Mouse (Mus musculus) testis, postnatal 14 days (tissue): ENCODE data around the gene Klhl24.
A peak's percentile ranks its signal among the peaks of the same experiment; 100 is the strongest.
"Not testable (repeated sequence)": the region's sequence is repeated elsewhere in the genome, so short reads cannot be mapped to it uniquely, and the experiment has no call there.

Source experiments
- DNase-seq: peaks from one replicate; pipeline ENCODE4 v3.0.0; 2021; ENCODE audit warnings: low spot score

Gene Klhl24

DNA sequence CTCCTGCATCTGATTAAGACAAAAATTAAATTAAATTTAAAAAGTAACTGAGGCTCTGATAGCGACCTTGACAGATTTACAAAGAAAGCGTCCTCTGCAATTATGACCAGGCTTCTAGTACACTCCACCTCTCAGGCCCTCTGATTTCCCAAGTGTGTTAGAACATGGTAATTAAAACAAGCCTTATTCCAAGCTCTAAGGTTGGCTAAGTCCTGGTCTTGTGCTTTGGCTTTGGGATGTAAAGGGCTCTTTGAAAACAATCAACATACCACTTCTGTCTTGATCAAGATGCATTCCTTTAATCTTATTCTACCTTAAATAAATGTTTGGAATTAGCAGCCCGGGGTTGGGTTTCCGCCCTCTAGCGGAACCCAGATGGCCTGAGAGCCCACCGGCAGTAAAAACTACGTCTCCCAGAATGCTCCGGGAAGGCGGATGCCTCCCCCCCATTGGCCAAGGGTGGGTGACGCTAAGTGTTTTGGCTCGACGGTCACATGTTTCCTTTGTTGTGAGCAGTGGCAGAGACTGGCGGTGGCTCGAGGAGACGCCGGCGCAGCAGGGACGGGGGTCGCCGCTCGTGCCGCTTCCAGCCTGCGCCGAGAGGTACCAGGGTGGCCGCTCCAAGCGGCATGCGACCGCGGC lies at the start of gene Klhl24:
Gene Klhl24, plus strand, starts transcription at position 474 of the 642 bp plus-strand sequence.
- peak; percentile 93 for DNase-seq

DNA sequence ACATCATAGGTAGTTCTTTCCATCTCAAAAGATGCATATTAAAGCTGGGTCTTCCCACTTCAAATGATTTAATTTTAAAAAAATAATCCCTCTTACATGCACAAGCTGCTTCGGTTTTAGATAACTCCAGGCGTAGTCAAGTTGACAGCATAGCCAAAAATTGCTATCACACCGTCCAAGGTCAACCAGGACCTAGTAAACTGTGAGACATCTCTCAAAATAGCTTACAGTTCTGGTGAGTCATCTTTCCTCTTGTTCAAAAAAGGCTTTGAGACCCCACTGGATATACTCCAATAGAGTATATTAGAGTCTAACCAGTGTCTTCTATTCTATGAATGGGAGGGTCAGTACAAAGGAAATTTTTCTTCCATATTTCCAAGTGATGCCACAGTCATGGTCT lies 44.7 kb upstream of the Klhl24 start:
- no peak for DNase-seq

DNA sequence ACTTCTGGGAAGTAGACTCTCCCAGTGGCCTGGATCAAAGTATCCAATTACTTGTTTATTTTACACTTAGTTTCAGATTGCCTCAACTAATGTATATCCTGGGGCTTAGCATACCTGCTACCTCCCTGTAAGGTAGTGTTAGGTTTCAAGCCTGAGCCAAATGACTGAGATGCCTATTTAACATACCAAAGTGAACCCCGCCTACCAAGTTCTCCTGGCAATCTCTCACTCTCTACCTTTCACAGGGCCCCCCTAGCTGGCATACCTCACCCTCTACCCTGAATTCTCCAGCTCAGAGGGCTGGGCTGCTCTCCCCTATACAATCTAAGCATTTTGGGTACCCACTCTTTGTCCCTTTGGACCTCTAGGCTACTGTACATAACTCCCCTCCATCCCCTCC lies 24.6 kb upstream of the Klhl24 start:
- DNase-seq = no peak

DNA sequence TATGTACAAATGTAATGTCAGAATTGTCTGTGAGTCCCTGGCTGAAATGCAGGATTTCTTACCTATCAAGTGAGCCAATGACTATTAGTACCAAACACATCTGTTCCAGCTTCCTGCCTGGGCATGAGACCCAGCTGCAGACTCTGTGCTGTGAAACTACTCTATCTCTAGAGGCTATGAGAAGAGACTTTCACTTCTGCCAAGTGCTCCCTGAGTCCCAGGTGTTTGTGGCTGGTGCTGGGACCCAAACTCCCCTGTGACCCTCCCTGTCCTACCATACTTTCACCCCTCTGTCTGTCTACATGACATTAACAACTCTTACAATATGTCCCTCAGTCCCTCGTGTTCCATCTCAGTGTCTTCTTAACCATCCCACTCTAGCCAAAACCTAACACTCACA lies 20.7 kb upstream of the Klhl24 start:
- no peak for DNase-seq

DNA sequence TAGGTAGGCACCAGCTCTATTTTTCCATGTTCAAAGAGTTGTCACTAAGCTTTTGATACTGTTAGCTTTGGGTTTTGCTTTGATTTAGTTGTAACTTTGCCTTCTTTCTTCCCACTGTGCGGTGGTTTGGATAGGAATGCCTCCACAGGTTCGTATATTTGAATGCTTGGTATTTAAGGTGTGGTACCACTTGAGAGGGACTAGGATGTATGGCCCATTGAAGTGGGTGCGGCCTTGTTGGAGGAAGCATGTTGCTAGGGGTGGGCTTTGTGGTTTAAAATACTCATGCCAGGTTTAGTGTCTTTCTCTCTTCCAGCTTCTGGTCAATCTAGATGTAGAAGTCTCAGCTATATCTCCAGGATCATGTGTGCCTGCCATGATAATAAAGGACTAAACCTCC lies 17.1 kb upstream of the Klhl24 start:
- DNase-seq = no peak

DNA sequence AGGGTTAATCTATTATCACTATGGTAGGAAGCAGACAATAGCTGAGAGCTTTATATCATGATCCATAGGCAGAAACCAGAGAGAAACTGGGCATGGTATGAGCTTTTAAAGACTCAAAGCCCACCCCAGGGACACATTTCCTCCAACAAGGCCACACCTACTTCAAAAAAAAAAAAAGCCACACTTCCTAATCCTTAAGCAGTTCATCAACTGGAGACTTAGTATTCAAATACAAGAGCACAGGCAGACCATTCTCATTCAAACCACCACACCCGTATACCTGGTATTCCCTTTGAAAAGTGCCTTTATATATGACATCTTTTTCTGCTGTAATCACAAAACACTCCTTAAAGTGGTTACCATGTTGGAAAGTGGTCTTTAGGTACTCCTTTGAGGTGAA lies 12.7 kb upstream of the Klhl24 start:
- DNase-seq = no peak

DNA sequence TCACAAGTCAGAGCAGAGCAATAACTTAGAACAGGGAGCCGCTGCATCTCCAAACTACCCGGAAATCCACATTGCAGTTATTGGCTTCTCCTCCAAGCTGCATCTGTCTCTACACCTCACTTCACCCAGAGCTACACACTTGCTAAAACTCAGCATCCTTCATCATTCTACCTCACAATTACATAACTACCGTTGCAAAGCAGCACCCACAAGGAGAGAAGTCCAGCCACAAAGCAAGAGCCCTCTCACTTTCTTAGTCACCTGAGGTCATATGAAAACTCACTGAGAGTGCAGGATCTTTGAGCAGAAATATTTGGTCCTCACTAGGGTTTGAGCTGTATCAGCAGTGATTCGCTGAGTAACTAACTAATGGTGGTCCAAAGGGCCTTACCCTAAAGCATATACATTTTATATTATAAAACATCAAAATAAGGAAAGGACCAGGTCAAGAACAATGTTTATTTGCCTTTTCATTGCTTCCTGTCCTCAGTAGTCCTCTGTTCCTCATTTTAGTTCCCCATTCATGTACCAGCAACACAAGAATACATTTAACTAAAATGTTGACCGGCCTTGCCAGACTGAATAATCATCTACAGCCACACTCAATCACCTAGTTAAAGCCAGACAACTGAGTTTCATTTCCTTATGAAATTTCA lies 12.0 kb upstream of the Klhl24 start:
- no peak for DNase-seq

DNA sequence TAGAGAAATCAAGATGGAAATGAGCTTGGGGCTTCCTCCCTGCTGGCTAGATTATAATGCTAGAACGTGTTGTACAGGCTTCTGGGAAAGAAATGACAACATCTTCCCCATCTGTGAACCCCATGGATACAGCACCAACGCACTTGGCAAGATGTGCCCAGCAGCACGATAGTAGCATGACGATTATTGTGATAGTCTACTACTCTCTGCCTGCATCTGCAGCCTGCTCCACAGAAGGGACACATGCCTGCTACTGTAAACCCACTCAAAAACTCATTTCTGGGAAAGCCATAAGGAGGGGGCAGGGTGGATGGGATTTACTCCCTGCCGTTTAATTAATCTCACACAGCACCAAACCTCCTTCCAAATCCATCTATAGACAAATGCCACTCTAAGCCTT lies 10.4 kb upstream of the Klhl24 start:
- DNase-seq = no peak

DNA sequence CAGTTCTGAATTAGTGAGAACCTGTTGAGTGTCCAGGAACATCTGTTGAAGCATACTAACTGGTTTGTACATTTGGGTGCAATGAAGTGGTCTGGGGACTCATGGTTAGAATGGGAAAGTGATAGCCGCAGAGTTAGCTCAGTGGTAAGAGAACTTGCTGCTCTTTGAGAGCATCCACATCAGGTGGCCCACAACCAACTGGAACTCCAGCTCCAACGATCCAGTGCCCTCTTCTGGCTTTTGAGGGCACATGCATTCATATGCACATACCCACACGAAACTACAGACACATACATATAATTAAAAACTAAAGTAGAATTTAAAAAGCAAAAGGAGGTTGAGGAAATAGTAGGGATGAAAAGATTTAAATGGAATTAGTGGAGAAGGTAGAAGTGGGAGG lies 7.7 kb upstream of the Klhl24 start:
- DNase-seq = no peak

DNA sequence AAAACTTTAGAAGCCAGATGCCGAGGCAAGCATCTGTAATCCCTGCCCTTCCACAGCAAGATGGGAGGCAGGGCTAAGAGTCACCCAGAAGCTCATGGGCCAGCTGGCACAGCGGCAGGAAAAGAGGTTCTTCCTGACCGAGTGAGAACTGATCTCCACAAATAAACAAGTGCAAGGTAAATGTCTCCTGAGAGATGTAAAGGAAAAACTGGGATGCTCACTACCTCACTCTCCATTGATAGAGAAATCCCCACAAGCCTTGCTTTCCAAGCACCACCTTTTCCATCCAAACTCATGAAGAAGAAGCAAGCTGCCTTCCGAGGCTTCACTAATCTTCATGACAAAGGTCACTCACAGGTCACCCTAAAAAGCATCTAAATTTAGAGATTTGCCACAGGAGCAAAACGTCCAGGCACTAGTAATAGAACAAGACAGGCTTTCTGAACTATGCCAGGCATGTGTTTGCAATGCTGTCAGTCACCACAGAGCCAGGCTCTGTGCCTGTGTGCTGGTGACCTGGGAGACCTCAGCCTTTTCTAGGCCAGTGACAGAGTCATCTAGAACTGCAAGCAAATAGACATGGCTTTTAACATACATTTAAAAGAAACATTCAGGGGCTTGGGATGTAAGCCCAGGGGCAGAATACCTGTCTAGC lies 6.3 kb upstream of the Klhl24 start:
- DNase-seq = no peak

DNA sequence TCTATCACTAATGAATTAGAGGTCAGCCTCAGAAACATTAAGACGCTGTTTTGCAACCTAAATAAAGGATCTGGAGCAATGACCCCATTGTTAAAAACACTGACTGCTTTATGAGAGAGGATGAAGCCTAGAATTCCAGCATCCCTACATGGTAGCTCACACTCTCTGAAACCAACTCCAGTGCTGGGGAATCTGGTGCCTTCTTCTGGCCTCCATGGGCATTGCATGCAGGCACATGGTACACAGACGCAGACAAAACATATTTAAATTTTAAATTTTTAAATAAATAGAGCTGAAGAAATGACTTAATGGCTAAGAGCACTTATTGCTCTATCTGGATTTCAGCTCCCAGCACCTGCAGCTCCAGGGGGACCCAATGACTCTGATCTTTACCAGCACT lies 1.4 kb upstream of the Klhl24 start:
- DNase-seq = no peak

DNA sequence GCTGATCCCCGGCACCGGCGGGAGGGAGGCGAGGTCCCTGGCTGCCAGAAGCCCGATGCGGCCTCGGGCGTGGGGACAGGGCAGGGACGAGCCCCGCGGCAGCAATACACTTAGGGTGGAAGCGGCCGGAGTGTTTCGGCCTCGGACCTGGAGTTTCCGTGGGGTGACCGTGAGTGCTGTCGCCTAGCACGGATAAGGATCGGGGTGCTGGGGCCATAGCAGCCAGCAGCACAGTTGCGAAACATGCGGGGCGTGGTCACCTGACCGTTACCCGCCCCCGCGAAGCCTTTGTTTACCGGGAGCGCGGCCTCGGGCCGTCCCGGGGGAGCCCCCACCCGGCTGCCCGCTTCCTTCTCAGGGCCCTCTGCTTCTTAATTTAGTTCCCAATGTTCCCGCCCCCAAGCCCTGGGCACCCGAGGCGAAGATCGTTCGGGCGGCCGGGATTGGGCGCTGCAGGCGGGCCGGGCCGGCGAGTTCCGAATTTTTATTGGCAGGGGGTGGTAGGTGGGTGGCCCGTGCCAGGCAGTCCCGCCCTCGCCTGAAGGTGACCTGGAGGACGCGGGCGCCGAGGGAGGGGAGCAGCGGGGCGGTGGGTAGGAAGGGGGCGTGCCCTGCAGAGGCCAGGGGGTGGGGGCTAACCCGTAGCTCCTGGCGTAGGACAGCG lies 501 bp downstream of the Klhl24 start:
- DNase-seq = peak; percentile 90

DNA sequence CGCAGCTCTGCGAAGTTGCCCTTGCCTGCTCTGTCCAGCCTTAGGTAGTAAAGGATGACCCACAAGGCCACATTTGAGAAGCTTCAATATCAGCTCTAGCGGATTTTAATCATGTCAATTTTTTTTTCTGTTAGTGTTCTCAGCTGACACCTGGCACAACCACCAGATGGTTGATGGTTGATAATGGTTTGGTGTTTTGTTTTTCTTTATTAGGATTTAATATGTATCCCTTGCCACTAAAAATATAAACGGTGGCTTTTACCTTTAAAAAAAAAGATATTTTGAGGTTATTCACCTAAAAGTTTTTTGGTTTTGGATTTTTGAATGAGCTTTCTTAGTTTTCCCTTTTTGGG lies 1.0 kb downstream of the Klhl24 start:
- DNase-seq = no peak

DNA sequence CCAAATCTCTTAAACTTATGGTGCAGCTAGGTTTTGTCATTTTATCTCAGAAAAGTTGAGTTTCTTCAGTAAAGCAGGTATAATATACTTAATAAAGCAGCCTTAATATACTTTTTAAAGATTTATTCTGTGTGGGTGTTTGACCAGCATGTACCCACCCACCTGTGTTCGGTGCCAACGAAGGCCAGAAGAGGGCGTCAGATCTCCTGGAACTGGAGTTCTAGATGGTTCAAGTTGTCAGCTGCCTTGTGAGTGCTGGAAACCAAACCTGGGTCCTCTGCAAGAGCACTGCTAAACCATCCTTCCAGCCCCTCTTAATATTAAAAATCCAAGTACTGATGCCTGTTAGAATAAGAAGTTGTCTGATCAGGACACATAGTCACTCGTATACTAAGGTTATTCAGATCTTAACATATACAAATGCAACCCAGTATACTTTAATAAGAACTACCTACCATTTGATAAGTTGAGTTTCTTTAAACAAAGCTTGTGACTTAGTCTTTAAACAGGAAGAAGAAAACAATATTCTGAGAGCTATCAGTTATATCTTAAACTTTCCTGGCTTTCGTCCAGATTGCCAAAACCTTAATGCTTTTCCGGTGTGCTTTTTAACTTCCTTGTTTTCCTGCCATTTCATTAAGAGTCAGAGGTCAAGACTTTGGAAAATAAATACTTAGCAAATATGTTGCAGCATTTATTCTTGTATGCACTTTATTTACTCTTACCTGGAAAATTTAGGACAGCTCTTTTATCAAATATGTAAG lies 1.7 kb downstream of the Klhl24 start:
- no peak for DNase-seq

DNA sequence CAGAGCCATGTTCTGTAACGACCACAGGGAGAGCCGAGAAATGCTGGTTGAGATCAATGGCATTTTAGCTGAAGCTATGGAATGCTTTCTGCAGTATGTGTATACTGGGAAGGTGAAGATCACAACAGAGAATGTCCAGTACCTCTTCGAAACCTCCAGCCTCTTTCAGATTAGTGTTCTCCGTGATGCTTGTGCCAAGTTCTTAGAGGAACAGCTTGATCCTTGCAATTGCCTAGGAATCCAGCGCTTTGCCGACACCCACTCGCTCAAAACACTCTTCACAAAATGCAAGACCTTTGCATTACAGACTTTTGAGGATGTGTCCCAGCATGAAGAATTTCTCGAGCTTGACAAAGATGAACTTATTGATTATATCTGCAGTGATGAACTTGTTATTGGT lies 9.7 kb downstream of the Klhl24 start:
- DNase-seq = no peak

DNA sequence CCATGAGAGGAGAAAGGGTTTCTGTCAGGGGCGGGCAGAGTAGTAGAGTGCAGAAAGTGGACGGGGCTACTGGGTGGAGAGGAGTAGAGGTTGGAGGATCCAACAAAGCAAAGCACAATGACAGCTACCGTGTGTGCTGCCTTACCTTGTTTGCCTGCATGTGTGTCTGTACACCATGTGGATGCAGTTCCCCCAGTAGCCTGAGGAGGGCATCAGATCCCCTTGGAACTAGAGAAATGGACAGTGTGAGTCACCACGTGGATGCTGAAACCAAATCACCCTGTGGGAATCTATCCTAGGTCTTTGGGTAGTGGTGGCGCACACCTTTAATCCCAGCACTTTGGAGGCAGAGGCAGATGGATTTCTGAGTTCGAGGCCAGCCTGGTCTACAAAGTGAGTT lies 11.6 kb downstream of the Klhl24 start:
- no peak for DNase-seq

DNA sequence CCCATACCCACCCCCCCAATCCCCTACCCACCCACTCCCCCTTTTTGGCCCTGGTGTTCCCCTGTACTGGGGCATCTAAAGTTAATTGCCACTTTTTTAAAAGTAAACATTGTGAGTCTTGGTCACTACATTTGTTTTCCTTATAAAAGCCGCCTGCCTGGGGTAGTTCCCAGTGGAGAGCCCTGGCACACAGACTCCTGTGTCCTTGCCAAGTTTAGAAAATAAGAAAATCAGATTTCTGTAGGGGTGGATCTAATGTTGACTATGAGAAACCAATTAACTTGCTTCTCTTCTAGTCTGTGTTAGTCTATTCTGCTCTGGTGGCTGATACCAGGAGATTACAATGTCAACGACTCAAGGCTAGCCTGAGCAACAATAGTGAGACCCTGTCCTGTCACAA lies 15.3 kb downstream of the Klhl24 start:
- DNase-seq = no peak

DNA sequence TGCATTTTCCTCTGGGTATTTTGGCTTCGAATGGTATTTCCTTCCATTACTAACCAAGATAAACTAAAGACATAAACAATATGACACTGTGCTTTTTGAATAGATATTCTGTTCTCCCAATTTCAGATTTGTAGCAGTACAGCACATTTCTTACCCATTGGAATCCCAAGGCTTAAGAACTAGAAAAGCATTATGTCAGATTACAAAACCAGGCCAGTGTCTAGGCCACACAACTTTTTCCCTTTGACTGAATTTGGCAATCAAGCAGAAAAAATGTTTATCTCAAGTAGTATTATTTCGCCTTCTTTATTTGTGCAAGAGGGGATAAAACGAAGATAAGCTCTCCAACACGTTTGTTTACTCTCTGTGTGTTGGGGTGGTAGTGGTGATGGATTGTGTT lies 18.7 kb downstream of the Klhl24 start:
- DNase-seq = no peak

DNA sequence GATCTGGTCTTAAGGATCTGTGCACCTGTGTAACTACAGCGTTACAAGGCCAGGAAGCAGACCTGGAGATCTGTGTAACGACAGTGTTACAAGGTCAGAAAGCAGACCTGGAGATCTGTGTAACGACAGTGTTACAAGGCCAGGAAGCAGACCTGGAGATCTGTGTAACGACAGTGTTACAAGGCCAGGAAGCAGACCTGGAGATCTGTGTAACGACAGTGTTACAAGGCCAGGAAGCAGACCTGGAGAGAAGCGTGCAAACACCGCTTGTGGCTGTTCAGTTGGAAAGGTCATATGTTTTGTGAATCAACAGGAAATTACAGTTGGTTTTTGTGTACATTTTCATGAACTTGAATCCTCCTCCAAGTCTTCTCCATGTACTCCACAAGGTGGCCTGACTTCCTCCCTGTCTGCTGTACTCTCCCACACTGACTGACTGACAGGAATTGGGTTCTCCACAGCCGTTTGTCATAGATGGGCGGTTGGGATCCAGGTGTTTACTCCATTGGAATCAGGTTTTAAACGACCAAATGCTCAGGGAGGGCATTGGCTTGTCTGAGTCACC lies 29.1 kb downstream of the Klhl24 start:
- not testable (repeated sequence) for DNase-seq

DNA sequence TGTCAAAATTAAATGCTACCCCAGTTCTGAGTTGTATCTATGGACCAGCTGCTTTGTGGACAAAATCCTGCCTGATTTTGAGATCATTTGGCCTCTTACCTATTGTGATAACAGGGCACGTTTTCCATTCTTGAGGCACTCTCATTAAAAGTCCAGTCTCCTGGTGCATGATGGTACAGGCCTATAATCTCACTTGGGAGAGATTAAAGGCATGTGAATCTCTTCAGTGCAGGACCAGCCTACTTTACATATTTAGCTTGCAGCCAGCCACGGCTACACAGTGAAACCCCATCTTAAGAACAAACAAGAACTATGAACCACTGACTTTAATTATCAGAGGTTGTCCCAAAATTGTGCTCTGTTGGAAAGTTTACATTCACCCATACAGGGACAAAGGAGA lies 33.1 kb downstream of the Klhl24 start:
- no peak for DNase-seq

DNA sequence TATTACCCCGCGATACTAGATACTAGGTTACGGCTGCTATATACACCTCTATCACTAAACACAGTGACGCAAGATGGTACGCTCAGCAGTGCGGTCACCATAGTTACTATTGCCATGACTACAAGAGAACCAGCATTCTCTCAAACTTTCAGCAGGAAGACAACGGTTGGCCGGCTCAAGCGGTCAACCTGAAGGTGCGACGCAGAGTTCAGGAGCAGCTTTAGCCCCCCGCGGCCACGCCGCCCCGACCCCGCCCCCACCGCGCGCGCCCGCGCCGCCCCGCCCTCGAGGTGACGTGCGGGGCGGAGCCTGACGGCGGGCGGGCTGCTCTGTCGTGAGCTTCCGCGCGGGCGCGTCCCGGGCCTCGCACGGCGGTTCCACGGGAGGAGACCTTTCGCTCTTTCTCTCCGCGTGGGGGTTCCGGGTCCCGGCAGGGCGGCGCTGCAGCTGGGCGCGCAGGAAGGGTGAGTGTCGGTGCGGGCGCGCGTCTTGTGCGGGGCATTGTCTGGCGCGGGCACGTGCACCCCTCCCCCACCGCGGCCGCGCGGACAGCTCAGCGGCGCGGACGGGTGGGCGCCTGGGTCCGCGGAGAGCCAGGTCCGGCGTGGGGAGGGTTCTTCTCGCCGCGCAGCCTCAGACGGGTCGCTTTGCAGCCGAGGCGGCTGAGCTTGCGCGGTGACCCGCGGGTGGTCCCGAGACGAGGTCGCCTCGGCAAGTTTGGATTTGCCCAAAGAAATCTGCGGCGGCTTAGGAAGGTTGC lies 43.6 kb downstream of the Klhl24 start, which contains the start of gene Yeats2:
Gene Yeats2, plus strand, starts transcription at position 292 of the 760 bp plus-strand sequence.
- DNase-seq = peak; percentile 85
